Mouse (Mus musculus) limb, embryonic 13.5 days (tissue): Measurements from ENCODE around the gene 4933407L21Rik. TPM values are rescaled to one million over a fixed set of nuclear protein-coding genes. Genes with fewer than 3 reads are reported as not detected.

ENCODE experiments used
- ATAC-seq: fragments of 200-750 bp; cut with Nextera tagmentation; 2 replicates; pipeline ENCODE4 v1.8.0; 2017; ENCODE audit warnings: low read depth, moderate number of reproducible peaks, moderate TSS enrichment; ENCODE audit not compliant: low FRiP score
- H3K27ac ChIP-seq: fragments of 300-500 bp; sonication (generic); 2 replicates; pipeline ENCODE4 v1.5.1; 2015; ENCODE audit warnings: inconsistent platforms, mild to moderate bottlenecking, moderate library complexity
- H3K27me3 ChIP-seq: fragments of 300-500 bp; sonication (generic); 2 replicates; pipeline ENCODE4 v1.6.1; 2015; ENCODE audit warnings: mild to moderate bottlenecking, inconsistent platforms
- H3K36me3 ChIP-seq: fragments of 300-500 bp; sonication (generic); 2 replicates; pipeline ENCODE4 v1.6.1; 2015; ENCODE audit warnings: inconsistent platforms, mild to moderate bottlenecking, moderate library complexity
- H3K4me1 ChIP-seq: fragments of 300-500 bp; sonication (generic); 2 replicates; pipeline ENCODE4 v1.6.1; 2015; ENCODE audit warnings: inconsistent platforms
- H3K4me2 ChIP-seq: fragments of 300-500 bp; sonication (generic); replicated peaks from 2 replicates; pipeline ENCODE4 v1.6.1; 2015; ENCODE audit warnings: inconsistent platforms, mild to moderate bottlenecking, moderate library complexity
- H3K4me3 ChIP-seq: fragments of 300-500 bp; sonication (generic); 2 replicates; pipeline ENCODE4 v1.5.1; 2015; ENCODE audit warnings: moderate library complexity, mild to moderate bottlenecking, inconsistent platforms
- H3K9ac ChIP-seq: fragments of 300-500 bp; sonication (generic); 2 replicates; pipeline ENCODE4 v1.6.1; 2015; ENCODE audit warnings: mild to moderate bottlenecking, inconsistent platforms
- H3K9me3 ChIP-seq: fragments of 300-500 bp; sonication (generic); 2 replicates; pipeline ENCODE4 v1.6.1; 2016; ENCODE audit warnings: inconsistent platforms
- WGBS: fragments of 180-500 bp; shearing (Covaris S2); methylation state at CpG from one replicate; pipeline ENCODE4 v1.1.7; 2015; 5-methylcytosine and 5-hydroxymethylcytosine counted together
- polyA plus RNA-seq: library from polyadenylated mRNA; unstranded; fragments of >200 nt; fragmentation: Nextera tagmentation; extraction: Ambion mirVana; gene quantifications from 2 replicates; pipeline ENCODE4 v1.2.1, GENCODE M21; 2015

4933407L21Rik gene
- polyA plus RNA-seq, 1 experiment from 2014 or later, result 0.56 TPM

DNA sequence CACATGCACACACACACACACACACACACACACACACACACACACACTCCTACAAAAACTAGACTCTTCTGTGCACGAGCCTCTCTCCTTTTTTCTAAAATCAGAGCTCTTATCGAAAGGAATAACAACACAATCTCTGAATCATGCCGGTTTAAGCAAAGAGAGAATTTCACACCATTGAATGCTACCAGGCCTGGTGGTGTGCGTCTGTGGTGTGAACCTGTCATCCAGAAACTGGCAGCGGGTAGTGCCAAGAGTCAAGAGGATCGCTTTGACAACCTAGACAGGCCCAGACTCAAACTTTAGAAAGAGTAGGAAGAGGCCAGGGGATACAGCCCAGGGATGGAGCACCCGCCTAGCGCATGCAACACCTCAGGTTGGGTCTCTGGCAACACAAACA lies 14.0 kb downstream of the 4933407L21Rik start:
- 0 out of 2 replicates have a peak, but pooled peaks cover 4% of the 10 kb centered on the region for H3K4me1 ChIP-seq

DNA sequence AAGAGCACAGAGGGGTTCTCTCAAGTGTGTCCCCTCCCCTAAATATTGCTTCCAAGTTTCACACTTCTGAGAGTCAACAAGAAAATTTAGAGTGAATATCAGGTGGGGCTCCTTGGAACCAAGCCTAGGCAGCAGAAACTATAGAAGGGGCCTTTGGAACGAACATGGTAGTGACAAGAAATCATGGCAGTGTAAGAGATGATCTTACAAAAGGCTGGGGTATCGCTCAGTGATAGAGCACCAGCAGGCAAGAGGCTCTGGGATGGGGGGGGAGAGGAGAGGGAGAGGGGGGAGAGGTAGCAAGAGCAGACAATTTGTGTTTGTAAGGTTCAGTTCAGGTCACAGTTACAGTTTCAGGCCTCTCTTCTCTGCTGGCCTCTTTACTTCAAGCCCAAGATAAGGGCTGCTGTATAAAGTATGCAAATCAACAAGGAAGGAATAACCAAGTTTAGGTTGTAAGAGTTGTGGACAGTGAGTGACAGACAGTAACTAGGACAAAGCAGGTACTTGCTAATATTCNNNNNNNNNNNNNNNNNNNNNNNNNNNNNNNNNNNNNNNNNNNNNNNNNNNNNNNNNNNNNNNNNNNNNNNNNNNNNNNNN lies 20.9 kb downstream of the 4933407L21Rik start:
- H3K4me3 ChIP-seq, result no peak overlapping the region
- ATAC-seq, result no peak
- no peak overlapping the region for H3K9ac ChIP-seq
- no peak overlapping the region for H3K27ac ChIP-seq
- 81% methylated on average over 2 of the region's 2 CpGs for WGBS
- no peak overlapping the region for H3K4me2 ChIP-seq
- H3K9me3 ChIP-seq, result no peaks in the 10 kb centered on the region
- no peaks in the 10 kb centered on the region for H3K4me1 ChIP-seq
- no peaks in the 10 kb centered on the region for H3K36me3 ChIP-seq
- H3K27me3 ChIP-seq, result no peaks in the 10 kb centered on the region; the same call in 1 of the 2 replicates

More for the DNA sequence above, 14.0 kb downstream of the 4933407L21Rik start:
- Histone ChIP-seq H3K27ac (no peak overlapping the region), H3K9ac (no peak overlapping the region), H3K4me2 (no peak overlapping the region), H3K9me3 (no peaks in the 10 kb centered on the region), H3K27me3 (no peaks in the 10 kb centered on the region), H3K4me3 (no peak overlapping the region), H3K36me3 (no peaks in the 10 kb centered on the region)
- no peak for ATAC-seq
- WGBS, result 78% methylated on average over 8 of the region's 8 CpGs

DNA sequence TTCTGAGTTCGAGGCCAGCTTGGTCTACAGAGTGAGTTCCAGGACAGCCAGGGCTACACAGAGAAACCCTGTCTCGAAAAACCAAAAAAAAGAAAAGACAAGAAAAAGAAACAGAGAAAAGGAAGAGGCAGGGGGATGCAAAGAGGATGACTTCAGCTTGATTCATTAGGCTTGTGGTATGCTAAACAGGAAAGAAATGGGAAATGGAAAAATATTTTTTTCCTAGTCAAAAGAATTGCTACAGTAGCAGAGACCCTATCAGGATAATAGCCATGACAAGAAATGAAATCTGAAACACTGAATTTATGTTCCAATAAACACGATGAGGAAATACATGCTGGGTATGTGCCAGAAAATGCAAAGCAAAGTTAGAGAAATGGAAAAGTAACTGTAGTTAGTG lies 26.9 kb downstream of the 4933407L21Rik start:
- ATAC-seq, result no peak
- H3K4me1 ChIP-seq, result peaks cover 16% of the 10 kb centered on the region
- no peak overlapping the region for H3K27ac ChIP-seq
- H3K27me3 ChIP-seq, result no peaks in the 10 kb centered on the region
- H3K4me3 ChIP-seq, result no peak overlapping the region
- H3K36me3 ChIP-seq, result no peaks in the 10 kb centered on the region
- 71% methylated on average over 3 of the region's 3 CpGs for WGBS
- H3K9me3 ChIP-seq, result no peaks in the 10 kb centered on the region
- H3K9ac ChIP-seq, result no peak overlapping the region
- H3K4me2 ChIP-seq, result no peak overlapping the region

DNA sequence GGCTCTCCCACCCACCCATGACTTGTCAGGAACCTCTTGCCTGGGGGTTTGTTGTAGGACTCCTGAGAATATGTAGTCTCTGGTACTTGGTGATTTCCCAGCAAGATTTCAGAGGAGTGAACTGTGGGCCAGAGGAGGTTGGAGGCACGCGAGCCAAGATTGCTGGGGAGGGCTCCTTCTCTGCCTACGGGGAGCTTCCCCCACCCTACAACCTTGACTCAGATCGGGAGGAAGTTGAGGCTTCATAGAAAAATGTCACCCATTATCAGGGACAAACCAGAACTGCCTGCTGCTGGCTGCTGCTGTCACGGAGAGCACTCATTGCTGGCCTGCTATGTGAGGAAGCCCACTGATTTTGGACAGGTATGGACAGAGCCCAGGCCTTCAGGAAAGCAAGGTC lies 29.0 kb downstream of the 4933407L21Rik start:
- Histone ChIP-seq H3K4me1 (peaks cover 16% of the 10 kb centered on the region), H3K9me3 (no peaks in the 10 kb centered on the region), H3K4me3 (no peak overlapping the region), H3K9ac (no peak overlapping the region), H3K4me2 (no peak overlapping the region), H3K27ac (no peak overlapping the region), H3K27me3 (no peaks in the 10 kb centered on the region), H3K36me3 (no peaks in the 10 kb centered on the region)
- WGBS, result 75% methylated on average over 5 of the region's 5 CpGs
- ATAC-seq, result no peak

DNA sequence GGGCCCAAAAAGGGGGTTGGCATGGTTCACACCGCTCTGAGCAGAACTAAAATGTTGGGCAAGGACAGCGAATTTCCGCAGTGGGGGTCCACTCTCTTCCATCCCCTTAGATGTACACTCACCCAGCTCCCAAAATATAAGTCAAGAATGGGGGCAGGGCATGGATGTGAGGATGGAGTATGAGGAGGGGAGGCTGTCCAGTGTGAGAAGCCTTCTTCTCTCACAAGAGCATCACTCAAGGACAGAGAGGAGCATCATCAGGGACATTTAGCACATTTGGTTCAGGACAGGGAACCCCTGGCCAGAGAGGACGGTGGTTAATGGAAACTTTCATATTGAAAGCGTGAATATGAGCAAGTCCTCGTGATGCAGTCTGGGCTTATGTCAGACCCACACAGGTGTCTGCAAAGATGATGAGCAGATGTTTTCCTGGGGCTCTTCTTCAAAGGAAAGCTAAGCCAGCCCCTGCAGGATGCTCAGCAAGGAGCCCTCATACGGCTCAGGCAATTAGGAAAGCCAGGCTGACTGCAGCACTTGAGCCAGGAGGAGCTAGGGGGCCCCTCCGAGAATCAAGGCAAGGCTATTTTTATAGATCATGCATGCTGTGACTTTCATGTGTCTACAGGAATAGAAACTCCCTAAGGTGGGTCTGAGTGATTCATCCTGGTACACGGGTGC lies 29.8 kb downstream of the 4933407L21Rik start:
- no peaks in the 10 kb centered on the region for H3K27me3 ChIP-seq
- no peak overlapping the region for H3K9ac ChIP-seq
- H3K4me2 ChIP-seq, result no peak overlapping the region
- no peak overlapping the region for H3K4me3 ChIP-seq
- ATAC-seq, result no peak
- no peaks in the 10 kb centered on the region for H3K9me3 ChIP-seq
- no peak overlapping the region for H3K27ac ChIP-seq
- WGBS, result 39% methylated on average over 9 of the region's 9 CpGs
- H3K36me3 ChIP-seq, result no peaks in the 10 kb centered on the region
- H3K4me1 ChIP-seq, result peaks cover 16% of the 10 kb centered on the region

DNA sequence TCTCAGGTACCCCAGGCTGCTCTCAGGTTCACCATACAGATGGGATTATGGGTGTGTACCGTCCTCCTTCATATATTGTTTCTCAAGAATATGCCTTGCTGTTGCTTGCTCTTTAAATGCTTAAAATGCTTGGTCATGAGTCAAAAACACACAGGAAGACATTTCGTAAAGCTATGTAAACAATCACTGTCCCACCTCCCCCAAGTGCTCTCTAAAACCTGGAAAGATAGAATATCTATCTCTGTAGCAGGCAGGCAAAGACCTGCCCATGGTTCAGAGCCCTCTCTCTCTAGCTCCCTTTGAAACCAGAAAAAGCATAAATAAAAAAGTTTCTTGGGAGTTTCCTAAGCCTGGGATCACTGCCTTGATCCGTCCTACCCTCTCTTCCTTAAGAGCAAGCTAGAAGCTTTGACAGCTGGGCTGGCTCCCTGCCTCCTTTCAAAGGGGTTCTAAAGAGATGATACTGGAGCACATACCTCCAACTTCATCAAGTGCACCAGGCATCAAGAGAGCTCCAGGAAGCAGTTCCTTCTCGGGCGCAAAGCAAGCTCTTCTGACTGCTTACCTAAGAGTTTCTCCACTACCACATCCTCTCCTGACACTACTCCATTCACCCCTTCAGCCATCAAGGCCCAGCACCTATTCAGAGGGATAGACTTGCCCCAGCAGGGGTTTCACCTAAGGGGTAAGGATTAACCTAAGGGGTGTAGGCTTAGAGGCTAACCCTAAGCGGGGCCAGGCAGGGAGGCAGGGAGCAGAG lies 31.0 kb downstream of the 4933407L21Rik start:
- peaks cover 16% of the 10 kb centered on the region for H3K4me1 ChIP-seq
- H3K36me3 ChIP-seq, result no peaks in the 10 kb centered on the region
- H3K4me2 ChIP-seq, result no peak overlapping the region
- H3K9ac ChIP-seq, result no peak overlapping the region
- H3K27ac ChIP-seq, result no peak overlapping the region
- no peaks in the 10 kb centered on the region for H3K27me3 ChIP-seq
- ATAC-seq, result no peak
- H3K9me3 ChIP-seq, result no peaks in the 10 kb centered on the region
- no peak overlapping the region for H3K4me3 ChIP-seq
- WGBS, result 64% methylated on average over 6 of the region's 6 CpGs

DNA sequence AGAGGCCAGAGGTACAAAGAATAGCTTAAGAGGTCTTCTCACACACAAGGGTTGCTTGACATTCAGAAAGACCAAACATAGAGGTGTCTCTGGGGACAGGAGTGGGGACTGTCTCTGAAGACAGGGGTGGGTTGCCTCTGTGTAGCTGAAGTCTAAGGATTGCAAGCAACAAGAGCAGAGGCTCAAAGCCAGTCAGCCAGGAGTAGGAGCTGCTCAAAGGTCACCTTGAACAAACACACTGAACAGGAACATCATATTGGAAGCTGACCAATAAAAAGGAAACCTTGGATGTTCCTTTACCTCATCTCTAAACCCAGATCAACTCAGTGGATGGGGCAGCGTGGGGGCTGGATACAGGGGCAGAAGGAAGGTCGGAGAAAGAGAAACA lies 31.6 kb downstream of the 4933407L21Rik start:
- no peaks in the 10 kb centered on the region for H3K36me3 ChIP-seq
- H3K27ac ChIP-seq, result no peak overlapping the region
- H3K4me2 ChIP-seq, result no peak overlapping the region
- H3K27me3 ChIP-seq, result no peaks in the 10 kb centered on the region
- H3K9ac ChIP-seq, result no peak overlapping the region
- ATAC-seq, result no peak
- peaks cover 16% of the 10 kb centered on the region for H3K4me1 ChIP-seq
- WGBS, result 85% methylated on average over 2 of the region's 2 CpGs
- H3K4me3 ChIP-seq, result no peak overlapping the region
- no peaks in the 10 kb centered on the region for H3K9me3 ChIP-seq

DNA sequence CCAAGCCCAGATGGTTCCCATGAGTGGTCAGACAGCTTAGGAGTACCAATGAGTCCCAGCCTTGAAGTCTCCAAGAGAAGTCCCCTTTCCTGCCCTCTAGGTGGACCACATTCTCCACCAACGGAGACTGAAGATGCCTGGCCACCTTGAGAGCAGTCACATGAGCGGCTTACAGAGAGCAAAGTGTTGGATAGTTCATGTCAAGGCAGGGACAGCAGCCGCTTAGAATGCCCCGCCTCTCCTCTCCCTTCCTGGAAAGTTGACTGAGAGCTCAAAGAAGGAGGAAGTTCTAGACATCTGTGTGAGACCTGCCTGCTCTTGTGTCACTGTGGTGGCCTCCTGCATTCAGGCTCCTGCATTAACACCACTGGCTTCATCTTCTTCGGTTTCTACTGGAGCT lies 32.6 kb downstream of the 4933407L21Rik start, which contains the start of gene Gpr55:
Gene Gpr55, minus strand, starts transcription at position 135 of the 400 bp plus-strand sequence.
- Histone ChIP-seq H3K27ac (no peak within 1 kb of the TSS), H3K9me3 (no peaks in the 10 kb centered on the region), H3K4me1 (peaks cover 16% of the 10 kb centered on the region), H3K4me2 (no peak within 1 kb of the TSS), H3K9ac (no peak within 1 kb of the TSS), H3K36me3 (no peaks in the 10 kb centered on the region), H3K4me3 (no peak within 1 kb of the TSS), H3K27me3 (no peaks in the 10 kb centered on the region)
- no peak for ATAC-seq
- 67% methylated on average over 5 of the region's 5 CpGs for WGBS

DNA sequence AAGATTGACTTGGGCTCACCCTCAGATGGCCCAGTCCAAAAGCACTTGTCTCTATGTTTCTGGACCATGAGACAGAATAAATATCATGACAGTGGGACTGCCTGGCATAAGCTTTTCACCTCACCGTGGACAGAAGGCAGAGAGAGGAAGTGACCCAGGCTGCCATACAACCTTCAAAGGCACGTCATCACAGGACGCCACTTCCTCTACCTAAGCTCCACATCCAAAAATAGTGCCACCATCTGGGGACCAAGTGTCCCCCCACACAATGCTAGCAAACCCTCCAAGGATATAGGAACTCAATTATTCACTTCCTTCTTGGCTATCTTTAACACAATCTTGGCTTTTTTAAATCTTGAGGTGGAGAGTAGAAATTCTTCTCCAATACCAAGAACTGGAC lies 33.8 kb downstream of the 4933407L21Rik start:
- Histone ChIP-seq H3K9me3 (no peaks in the 10 kb centered on the region), H3K4me2 (no peak overlapping the region), H3K27me3 (no peaks in the 10 kb centered on the region), H3K4me1 (peaks cover 16% of the 10 kb centered on the region), H3K9ac (no peak overlapping the region), H3K27ac (no peak overlapping the region), H3K36me3 (no peaks in the 10 kb centered on the region), H3K4me3 (no peak overlapping the region)
- no peak for ATAC-seq
- 67% methylated on average over 3 of the region's 3 CpGs for WGBS

DNA sequence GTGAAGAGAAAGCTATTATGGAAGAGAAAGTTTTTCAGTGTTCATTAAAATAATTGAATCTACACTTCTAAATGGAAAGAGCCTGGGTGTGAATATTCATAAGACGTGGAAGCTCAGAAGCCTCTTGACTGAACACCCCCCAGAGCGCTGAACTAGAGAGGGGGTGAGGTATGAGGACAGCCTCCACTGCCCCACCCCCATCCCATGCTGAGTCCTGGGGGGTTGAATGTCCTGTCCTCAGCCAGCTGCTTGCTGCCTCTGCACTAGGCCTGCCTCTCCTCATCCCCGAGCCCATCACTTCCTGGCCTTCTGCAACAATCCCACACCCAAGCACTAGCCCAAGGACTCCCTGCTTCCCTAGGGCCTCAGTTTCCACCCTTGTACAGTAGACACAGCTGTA lies 37.6 kb downstream of the 4933407L21Rik start:
- H3K9me3 ChIP-seq, result no peaks in the 10 kb centered on the region

DNA sequence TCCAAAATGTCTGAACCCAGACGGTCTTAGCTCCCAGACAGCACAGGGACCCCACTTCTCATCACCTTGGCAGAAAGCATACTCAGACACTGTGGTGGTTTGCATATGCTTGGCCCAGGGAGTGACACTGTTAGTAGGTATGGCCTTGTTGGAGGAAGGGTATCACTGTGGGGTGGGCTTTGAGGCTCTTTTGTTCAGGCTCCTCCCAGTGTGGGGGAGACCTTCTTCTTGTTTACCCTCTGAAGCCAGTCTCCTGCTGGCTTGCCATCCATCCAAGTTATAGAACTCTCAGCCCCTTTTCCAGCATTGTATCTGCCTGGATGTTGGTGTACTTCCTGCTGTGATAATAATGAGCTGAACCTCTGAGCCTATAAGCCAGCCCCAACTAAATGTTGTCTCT lies 40.8 kb downstream of the 4933407L21Rik start:
- Histone ChIP-seq H3K4me3 (no peak overlapping the region), H3K4me2 (no peak overlapping the region), H3K36me3 (no peaks in the 10 kb centered on the region), H3K27ac (peak overlapping the region; percentile 28; the same call in 1 of the 2 replicates), H3K4me1 (peaks cover 10% of the 10 kb centered on the region; the same call in 1 of the 2 replicates), H3K27me3 (no peaks in the 10 kb centered on the region), H3K9me3 (no peaks in the 10 kb centered on the region), H3K9ac (no peak overlapping the region)
- WGBS, result 66% methylated on average over 1 of the region's 1 CpGs
- no peak; the same call in 1 of the 2 replicates for ATAC-seq

More for the DNA sequence above, 37.6 kb downstream of the 4933407L21Rik start:
- H3K4me3 ChIP-seq, result no peak overlapping the region
- no peaks in the 10 kb centered on the region for H3K27me3 ChIP-seq
- peaks cover 10% of the 10 kb centered on the region; the same call in 1 of the 2 replicates for H3K4me1 ChIP-seq
- H3K36me3 ChIP-seq, result no peaks in the 10 kb centered on the region
- ATAC-seq, result no peak
- no peak overlapping the region for H3K9ac ChIP-seq
- 61% methylated on average over 3 of the region's 3 CpGs for WGBS
- no peak overlapping the region for H3K27ac ChIP-seq
- H3K4me2 ChIP-seq, result no peak overlapping the region

DNA sequence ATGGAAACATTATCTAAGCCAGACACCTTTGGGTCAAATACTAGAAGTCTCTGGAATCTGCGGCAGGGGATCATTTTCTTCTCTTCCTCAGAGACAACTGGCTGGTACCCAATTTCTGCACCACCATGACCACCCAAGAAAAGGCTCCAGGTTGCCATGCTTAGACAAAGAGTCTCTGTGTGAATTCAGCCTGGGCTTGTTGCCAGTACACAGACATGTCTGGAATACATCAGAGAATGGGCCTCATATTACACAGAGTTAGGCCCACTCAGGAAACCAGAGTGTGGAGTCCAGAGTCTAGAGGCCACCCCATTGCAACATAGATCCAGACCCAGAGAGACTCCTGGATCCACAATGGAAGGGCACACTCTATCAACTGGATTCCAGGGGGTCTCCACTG lies 41.2 kb downstream of the 4933407L21Rik start:
- 61% methylated on average over 1 of the region's 1 CpGs for WGBS
- H3K4me2 ChIP-seq, result no peak overlapping the region
- no peaks in the 10 kb centered on the region for H3K9me3 ChIP-seq
- H3K27ac ChIP-seq, result peak overlapping the region; percentile 39; the same call in 1 of the 2 replicates
- peaks cover 10% of the 10 kb centered on the region; the same call in 1 of the 2 replicates for H3K4me1 ChIP-seq
- ATAC-seq, result 0 out of 2 replicates have a peak, but pooled peaks have one; percentile 64
- no peaks in the 10 kb centered on the region for H3K27me3 ChIP-seq
- H3K9ac ChIP-seq, result no peak overlapping the region
- H3K4me3 ChIP-seq, result no peak overlapping the region
- no peaks in the 10 kb centered on the region for H3K36me3 ChIP-seq
